Mouse (Mus musculus): ENCODE measurements around the gene Col9a2. TPM values are rescaled to one million over a fixed set of nuclear protein-coding genes. Genes with fewer than 3 reads are reported as not detected.

The Col9a2 gene
- polyA plus RNA-seq (2014; fragmentation: Nextera tagmentation; extraction: Ambion mirVana): 5.1 and 7.9 TPM in 2 replicates

DNA sequence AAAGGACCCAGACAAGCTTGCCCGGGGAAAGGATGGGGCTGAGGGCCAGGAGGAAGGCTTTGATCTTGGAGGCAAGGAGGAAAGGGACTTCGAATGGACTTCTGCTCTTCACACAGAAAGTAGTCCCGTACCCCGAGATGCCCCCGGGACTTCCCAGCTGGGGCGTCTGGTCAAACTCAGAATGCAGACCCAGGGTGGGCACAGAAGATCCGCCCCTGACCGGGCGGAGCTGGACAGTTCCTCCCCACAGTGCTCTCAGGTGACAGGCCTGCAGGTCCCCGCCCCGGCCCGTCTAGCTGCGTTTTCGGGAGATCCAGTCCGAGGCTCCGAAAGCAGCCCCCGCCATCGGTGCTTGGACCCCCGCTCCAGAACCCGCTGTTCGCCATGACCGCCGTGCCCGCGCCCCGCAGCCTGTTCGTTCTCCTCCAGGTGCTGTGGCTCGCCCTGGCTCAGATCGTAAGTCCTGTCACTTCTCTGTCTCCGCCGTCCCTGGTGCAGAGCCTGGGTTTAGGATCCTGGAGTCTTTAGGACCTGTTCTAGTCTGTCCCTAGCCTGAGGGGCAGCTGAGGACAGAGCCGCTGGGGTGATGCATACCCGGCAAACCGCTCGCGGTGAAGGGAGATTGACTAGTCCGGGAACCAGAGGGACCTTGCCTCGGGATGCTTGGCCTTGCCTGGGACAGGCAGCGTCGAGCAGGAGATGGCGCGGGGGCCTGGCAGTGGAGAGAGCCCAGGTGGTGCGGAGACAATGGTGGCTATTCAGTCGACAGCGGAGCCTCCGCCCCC, at the start of gene Col9a2:
TSS of gene Col9a2 (plus strand) at position 55 of the 785 bp plus-strand sequence.
- peak; percentile 65 for DNase-seq (ENCODE audit: low spot score)
- peak within 1 kb of the TSS; percentile 67 for H3K4me2 ChIP-seq (replicated peaks; ENCODE audit: low read depth, low read length)
- H3K4me1 ChIP-seq (replicated peaks; ENCODE audit: control insufficient read depth, insufficient read depth, low read length): peaks cover 5% of the 10 kb centered on the region; the same call in 1 of the 2 replicates
- H3K27ac ChIP-seq (ENCODE audit: low read depth, low read length): no peak within 1 kb of the TSS
- peak within 1 kb of the TSS; percentile 41 for H3K4me3 ChIP-seq (ENCODE audit: low read depth, low read length)
- H3K36me3 ChIP-seq (ENCODE audit: control insufficient read depth, insufficient read depth, low read length): no peaks in the 10 kb centered on the region
- no peaks in the 10 kb centered on the region for H3K9me3 ChIP-seq (ENCODE audit: control insufficient read depth, low read length)
- peak; percentile 36 for ATAC-seq (ENCODE audit: low FRiP score)
- peaks cover 9% of the 10 kb centered on the region; the same call in 1 of the 2 replicates for H3K27me3 ChIP-seq (ENCODE audit: control insufficient read depth, insufficient read depth, low read length)
- 4% methylated on average over 39 of the region's 46 CpGs for WGBS
- H3K9ac ChIP-seq (ENCODE audit: low read depth, low read length): peak within 1 kb of the TSS; percentile 56

DNA sequence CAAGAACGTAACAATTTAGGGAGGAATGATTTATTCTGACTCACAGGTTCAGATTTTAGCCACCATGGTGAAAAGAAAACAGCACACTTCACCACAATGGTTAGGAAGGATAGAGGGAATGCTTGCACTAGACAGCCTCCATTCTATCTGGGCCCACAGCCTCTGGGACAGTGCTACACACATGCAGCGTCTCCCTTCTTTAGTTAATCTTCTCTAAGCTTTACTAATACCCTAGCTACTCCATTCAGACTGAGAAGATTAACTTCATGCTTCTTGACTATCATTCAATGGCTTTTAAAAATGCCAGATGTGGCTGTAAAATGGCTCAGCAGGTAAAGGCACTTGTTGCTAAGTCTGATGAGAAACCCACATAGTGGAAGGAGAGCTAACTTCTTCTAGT, 46.9 kb upstream of the Col9a2 start:
- Histone ChIP-seq H3K27me3 (ENCODE audit: control insufficient read depth, insufficient read depth, low read length) (no peaks in the 10 kb centered on the region), H3K9me3 (ENCODE audit: control insufficient read depth, low read length) (no peaks in the 10 kb centered on the region), H3K9ac (ENCODE audit: low read depth, low read length) (no peak overlapping the region), H3K36me3 (ENCODE audit: control insufficient read depth, insufficient read depth, low read length) (no peaks in the 10 kb centered on the region), H3K27ac (ENCODE audit: low read depth, low read length) (no peak overlapping the region), H3K4me1 (replicated peaks; ENCODE audit: control insufficient read depth, insufficient read depth, low read length) (no peaks in the 10 kb centered on the region), H3K4me3 (ENCODE audit: low read depth, low read length) (no peak overlapping the region), H3K4me2 (replicated peaks; ENCODE audit: low read depth, low read length) (no peak overlapping the region)
- no peak for ATAC-seq (ENCODE audit: low FRiP score)
- no peak for DNase-seq (ENCODE audit: low spot score)
- WGBS: 81% methylated on average over 2 of the region's 2 CpGs

DNA sequence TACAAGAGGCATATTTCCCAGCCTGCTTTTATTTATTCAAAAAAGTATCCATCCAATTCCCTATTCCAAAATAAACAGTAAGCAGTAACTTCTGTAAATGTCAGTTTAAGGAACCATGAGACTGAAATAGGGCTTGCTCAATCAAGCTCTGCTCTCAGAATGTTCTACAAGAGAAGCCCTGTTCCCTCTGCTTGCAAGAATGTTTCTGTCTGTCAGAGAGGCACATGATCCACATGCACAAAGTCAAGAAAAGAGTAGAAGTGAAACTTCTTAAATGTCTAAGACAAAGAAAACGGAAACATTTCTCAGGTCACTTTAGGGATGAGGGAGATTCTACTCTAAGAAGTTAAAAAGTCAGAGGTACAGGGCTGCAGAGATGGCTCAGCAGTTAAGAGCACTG, 46.2 kb upstream of the Col9a2 start:
- no peak overlapping the region for H3K4me2 ChIP-seq (replicated peaks; ENCODE audit: low read depth, low read length)
- ATAC-seq (ENCODE audit: low FRiP score): no peak
- no peaks in the 10 kb centered on the region for H3K27me3 ChIP-seq (ENCODE audit: control insufficient read depth, insufficient read depth, low read length)
- H3K4me1 ChIP-seq (replicated peaks; ENCODE audit: control insufficient read depth, insufficient read depth, low read length): no peaks in the 10 kb centered on the region
- no peak overlapping the region for H3K27ac ChIP-seq (ENCODE audit: low read depth, low read length)
- H3K9me3 ChIP-seq (ENCODE audit: control insufficient read depth, low read length): no peaks in the 10 kb centered on the region
- no peak overlapping the region for H3K9ac ChIP-seq (ENCODE audit: low read depth, low read length)
- no peak overlapping the region for H3K4me3 ChIP-seq (ENCODE audit: low read depth, low read length)
- DNase-seq (ENCODE audit: low spot score): no peak
- WGBS: 78% methylated on average over 1 of the region's 1 CpGs
- H3K36me3 ChIP-seq (ENCODE audit: control insufficient read depth, insufficient read depth, low read length): no peaks in the 10 kb centered on the region

DNA sequence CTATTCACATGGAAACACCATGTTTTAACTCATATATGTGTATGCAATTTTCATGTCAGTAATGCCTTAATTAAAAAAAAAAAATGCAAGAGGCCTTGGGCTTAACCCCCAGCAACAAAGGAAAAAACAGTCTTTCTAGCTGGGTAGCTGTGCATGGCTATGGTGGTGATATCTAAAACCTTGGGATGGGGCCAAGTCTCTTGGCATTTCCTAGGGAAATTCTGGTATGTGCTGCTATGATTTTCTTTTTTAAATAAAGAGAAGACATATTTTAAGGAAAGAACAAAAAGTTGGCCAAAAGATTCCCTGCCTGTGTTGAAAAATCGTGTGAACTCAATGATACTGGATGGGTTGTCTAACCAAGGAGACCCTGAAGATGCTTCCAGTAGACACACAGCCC, 43.3 kb upstream of the Col9a2 start:
- Histone ChIP-seq H3K27me3 (ENCODE audit: control insufficient read depth, insufficient read depth, low read length) (no peaks in the 10 kb centered on the region), H3K4me1 (replicated peaks; ENCODE audit: control insufficient read depth, insufficient read depth, low read length) (no peaks in the 10 kb centered on the region), H3K4me3 (ENCODE audit: low read depth, low read length) (no peak overlapping the region), H3K36me3 (ENCODE audit: control insufficient read depth, insufficient read depth, low read length) (no peaks in the 10 kb centered on the region), H3K4me2 (replicated peaks; ENCODE audit: low read depth, low read length) (no peak overlapping the region), H3K9ac (ENCODE audit: low read depth, low read length) (no peak overlapping the region), H3K9me3 (ENCODE audit: control insufficient read depth, low read length) (no peaks in the 10 kb centered on the region), H3K27ac (ENCODE audit: low read depth, low read length) (no peak overlapping the region)
- ATAC-seq (ENCODE audit: low FRiP score) (no peak), DNase-seq (ENCODE audit: low spot score) (no peak)
- 88% methylated on average over 1 of the region's 1 CpGs for WGBS

DNA sequence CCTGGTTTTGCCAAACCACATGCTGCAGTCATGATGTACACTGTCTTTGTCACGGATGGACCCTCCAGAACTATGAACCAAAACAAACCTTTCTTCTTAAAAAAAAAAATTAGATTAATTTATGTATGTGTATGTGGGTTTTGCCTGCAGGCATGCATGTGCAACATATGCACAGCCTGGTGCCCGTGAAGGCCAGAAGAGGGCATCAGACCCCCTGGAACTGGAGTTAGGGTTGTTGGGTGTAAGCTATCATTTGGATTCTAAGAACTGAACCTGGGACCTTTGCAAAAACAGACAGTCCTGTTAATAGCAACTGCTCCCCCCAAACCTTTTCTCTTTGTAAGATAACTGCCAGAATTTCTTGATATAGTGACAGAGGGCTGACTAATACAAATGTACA, 38.1 kb upstream of the Col9a2 start:
- Histone ChIP-seq H3K4me3 (ENCODE audit: low read depth, low read length) (no peak overlapping the region), H3K4me1 (replicated peaks; ENCODE audit: control insufficient read depth, insufficient read depth, low read length) (peaks cover 3% of the 10 kb centered on the region), H3K4me2 (replicated peaks; ENCODE audit: low read depth, low read length) (no peak overlapping the region), H3K27ac (ENCODE audit: low read depth, low read length) (no peak overlapping the region), H3K36me3 (ENCODE audit: control insufficient read depth, insufficient read depth, low read length) (no peaks in the 10 kb centered on the region), H3K27me3 (ENCODE audit: control insufficient read depth, insufficient read depth, low read length) (no peaks in the 10 kb centered on the region), H3K9ac (ENCODE audit: low read depth, low read length) (no peak overlapping the region), H3K9me3 (ENCODE audit: control insufficient read depth, low read length) (no peaks in the 10 kb centered on the region)
- no peak for ATAC-seq (ENCODE audit: low FRiP score)
- WGBS: 83% methylated on average over 2 of the region's 2 CpGs
- DNase-seq (ENCODE audit: low spot score): no peak

DNA sequence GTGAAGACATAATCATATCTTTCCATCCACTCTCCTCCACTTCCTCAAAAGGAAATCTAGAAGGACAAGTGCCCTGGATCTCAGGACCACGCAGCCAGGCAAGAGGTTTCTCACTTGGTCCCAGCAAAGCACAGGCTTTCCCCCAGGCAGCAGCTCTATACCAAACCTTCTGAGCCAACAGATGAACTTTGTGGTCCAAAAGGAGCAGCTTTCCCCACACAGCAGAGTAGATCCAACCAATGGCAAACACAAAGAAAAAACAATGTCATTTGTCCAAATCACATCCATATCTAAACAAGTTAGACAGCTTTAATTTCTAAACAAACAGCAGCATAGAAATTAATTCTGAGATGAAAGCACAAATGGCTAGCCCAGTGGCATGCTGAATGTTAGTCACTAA, 37.5 kb upstream of the Col9a2 start:
- Histone ChIP-seq H3K4me2 (replicated peaks; ENCODE audit: low read depth, low read length) (no peak overlapping the region), H3K27me3 (ENCODE audit: control insufficient read depth, insufficient read depth, low read length) (no peaks in the 10 kb centered on the region), H3K27ac (ENCODE audit: low read depth, low read length) (0 out of 2 replicates have a peak overlapping the region, but pooled peaks have one; percentile 75), H3K9ac (ENCODE audit: low read depth, low read length) (no peak overlapping the region), H3K36me3 (ENCODE audit: control insufficient read depth, insufficient read depth, low read length) (no peaks in the 10 kb centered on the region), H3K4me1 (replicated peaks; ENCODE audit: control insufficient read depth, insufficient read depth, low read length) (peaks cover 3% of the 10 kb centered on the region), H3K4me3 (ENCODE audit: low read depth, low read length) (no peak overlapping the region), H3K9me3 (ENCODE audit: control insufficient read depth, low read length) (no peaks in the 10 kb centered on the region)
- ATAC-seq (ENCODE audit: low FRiP score): no peak
- no peak for DNase-seq (ENCODE audit: low spot score)
- 67% methylated on average over 1 of the region's 1 CpGs for WGBS

DNA sequence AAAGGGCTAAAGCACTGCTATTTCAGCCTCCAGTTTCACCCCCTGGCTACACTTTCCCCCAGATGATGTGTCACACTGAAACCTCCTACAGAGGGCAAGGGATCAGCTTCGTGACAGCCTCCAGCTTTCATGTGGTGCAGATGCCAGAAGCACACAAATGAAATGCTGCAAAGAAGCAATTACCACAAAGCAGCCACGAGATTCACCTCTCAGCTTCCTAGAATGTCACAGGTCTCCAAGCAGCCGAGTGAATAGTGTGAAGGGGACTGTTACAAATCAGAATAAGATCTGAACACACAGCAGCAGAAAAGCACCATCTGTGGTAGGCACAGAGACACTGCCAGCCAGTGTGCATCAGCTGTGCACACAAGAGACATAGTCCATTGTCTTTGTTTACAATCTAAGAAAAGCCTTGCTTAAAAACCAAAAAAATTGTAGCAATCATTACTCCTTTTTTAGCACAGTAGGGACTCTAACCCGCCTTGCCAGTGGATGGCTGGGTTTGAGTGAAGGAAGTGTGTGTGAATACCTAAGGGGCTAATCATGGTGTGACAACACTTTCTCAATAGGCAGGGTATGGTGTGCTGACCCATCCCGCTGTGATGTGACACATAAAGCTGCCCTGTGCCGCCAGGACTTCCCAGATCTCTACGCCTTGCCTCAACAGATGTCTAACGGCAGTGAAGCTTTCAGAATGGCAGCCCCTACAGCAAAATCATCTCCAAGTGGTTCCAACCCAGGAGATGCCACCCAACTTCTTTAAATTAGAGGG, 36.6 kb upstream of the Col9a2 start:
- no peak overlapping the region for H3K9ac ChIP-seq (ENCODE audit: low read depth, low read length)
- peak; percentile 79 for ATAC-seq (ENCODE audit: low FRiP score)
- DNase-seq (ENCODE audit: low spot score): peak; percentile 44
- no peak overlapping the region for H3K4me3 ChIP-seq (ENCODE audit: low read depth, low read length)
- no peaks in the 10 kb centered on the region for H3K9me3 ChIP-seq (ENCODE audit: control insufficient read depth, low read length)
- H3K27ac ChIP-seq (ENCODE audit: low read depth, low read length): peak overlapping the region; percentile 75; the same call in 1 of the 2 replicates
- no peaks in the 10 kb centered on the region for H3K27me3 ChIP-seq (ENCODE audit: control insufficient read depth, insufficient read depth, low read length)
- no peak overlapping the region for H3K4me2 ChIP-seq (replicated peaks; ENCODE audit: low read depth, low read length)
- WGBS: 19% methylated on average over 8 of the region's 8 CpGs
- peaks cover 3% of the 10 kb centered on the region for H3K4me1 ChIP-seq (replicated peaks; ENCODE audit: control insufficient read depth, insufficient read depth, low read length)
- no peaks in the 10 kb centered on the region for H3K36me3 ChIP-seq (ENCODE audit: control insufficient read depth, insufficient read depth, low read length)

DNA sequence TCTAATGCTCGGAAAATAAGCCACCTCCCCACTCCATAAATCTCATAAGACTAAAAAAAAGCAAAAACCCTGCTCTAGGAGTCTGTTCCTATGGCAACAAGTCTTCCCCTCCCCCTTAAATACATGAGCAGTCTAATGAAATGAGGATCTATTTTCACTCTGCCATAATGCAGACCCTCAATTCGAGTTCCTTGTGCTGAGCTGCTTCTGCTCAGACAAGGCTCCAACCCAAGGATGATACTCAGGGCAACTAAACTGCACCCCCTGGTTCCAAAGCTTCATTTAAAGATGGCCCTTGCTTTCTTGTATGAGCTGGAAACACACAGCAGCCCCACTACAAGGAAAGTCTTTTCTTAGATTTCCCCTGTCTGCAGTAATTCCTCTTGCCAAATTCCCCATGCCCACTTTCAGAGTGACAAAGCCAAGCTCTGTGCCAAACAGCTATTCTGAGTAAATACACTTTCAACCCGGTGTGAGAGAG, 35.5 kb upstream of the Col9a2 start:
- peaks cover 3% of the 10 kb centered on the region for H3K4me1 ChIP-seq (replicated peaks; ENCODE audit: control insufficient read depth, insufficient read depth, low read length)
- H3K4me2 ChIP-seq (replicated peaks; ENCODE audit: low read depth, low read length): no peak overlapping the region
- H3K9ac ChIP-seq (ENCODE audit: low read depth, low read length): no peak overlapping the region
- no peak overlapping the region for H3K4me3 ChIP-seq (ENCODE audit: low read depth, low read length)
- peak; percentile 34 for DNase-seq (ENCODE audit: low spot score)
- 39% methylated on average over 3 of the region's 3 CpGs for WGBS
- ATAC-seq (ENCODE audit: low FRiP score): peak; percentile 48
- H3K9me3 ChIP-seq (ENCODE audit: control insufficient read depth, low read length): no peaks in the 10 kb centered on the region
- peak overlapping the region; percentile 53 for H3K27ac ChIP-seq (ENCODE audit: low read depth, low read length)
- no peaks in the 10 kb centered on the region for H3K36me3 ChIP-seq (ENCODE audit: control insufficient read depth, insufficient read depth, low read length)
- no peaks in the 10 kb centered on the region for H3K27me3 ChIP-seq (ENCODE audit: control insufficient read depth, insufficient read depth, low read length)

Measured in hindbrain, embryonic 11.5 days (tissue).